Mouse (Mus musculus) kidney, postnatal 25 days (tissue): Measurements from ENCODE around the gene Slc6a8.

Source experiments
- DNase-seq, 2 experiments: peaks; one replicate each; pipeline ENCODE4 v3.0.0; 2021; ENCODE audit warnings: mixed read lengths in 2 of 2

Gene Slc6a8

DNA sequence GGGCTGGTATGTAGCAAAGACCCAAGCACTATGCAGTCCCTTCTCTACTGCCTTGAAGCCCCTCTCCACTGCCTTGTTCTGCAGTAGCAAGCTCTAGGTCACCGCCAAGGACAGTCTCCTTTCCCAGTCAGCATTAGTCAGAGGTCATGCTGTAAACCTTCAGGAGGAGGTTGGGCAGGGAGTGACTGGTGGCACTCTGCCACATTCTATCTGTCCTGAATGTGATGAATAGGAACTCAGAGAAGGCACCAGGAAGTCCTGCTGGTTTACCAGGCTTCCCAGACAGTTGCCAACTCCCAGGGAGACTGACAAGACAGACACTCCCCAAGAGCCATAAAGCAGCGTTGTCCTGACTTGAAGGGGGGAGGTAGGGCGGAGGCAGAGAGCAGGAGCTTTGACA, 12.7 kb downstream of the Slc6a8 start:
- DNase-seq, result peak; percentile 64 to 82

GRCm38 (mm10) chrX:73690917-73691629, 18.1 kb downstream of the Slc6a8 start:
- peak; percentile 63 to 67 for DNase-seq

- DNase-seq, result no peak
These were observed 27.5 kb downstream of the Slc6a8 start for GRCm38 (mm10) chrX:73700472-73700871.

DNA sequence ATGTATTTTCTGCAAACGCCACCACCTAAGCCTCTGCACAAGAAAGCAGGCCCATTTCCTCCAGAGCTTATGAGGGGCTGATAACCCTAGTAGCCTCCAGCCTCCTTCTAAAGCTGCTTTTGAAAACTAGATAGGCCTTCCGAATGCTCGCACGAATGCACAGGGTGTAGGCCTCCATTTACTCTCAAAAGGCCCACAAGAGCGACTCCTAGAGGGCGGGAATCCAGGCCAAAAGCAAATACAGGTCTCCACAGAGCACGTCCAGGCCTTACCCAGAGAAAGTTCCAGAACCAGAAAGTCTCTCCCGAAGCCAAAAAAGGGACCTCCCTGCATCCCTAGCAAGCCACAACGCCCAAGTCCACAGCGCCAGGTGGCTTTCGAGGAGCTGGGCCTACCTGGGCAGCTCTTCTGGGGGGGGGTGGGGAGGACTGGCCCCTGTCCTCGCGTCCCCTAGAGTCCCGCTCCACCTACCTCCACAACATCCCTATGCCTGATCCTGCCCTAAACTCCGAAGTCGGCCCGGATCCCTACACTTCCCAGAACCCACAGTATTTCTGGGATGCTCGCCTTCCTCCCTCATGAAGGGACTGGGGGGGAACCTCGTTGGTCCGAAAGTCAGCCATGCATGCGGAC, 42.6 kb downstream of the Slc6a8 start:
- peak; percentile 48 to 69 for DNase-seq

- peak; percentile 95 to 97 for DNase-seq
These were observed 43.2 kb downstream of the Slc6a8 start, which contains the start of the genes Bcap31 and Abcd1 for GRCm38 (mm10) chrX:73716109-73716661. Gene Bcap31 (minus strand): TSS chrX:73716175. Gene Abcd1 (plus strand): TSS chrX:73716597.

- peak in 1 of 2 experiments; percentile 40 for DNase-seq
These were observed 44.0 kb downstream of the Slc6a8 start for GRCm38 (mm10) chrX:73716709-73717545.

DNA sequence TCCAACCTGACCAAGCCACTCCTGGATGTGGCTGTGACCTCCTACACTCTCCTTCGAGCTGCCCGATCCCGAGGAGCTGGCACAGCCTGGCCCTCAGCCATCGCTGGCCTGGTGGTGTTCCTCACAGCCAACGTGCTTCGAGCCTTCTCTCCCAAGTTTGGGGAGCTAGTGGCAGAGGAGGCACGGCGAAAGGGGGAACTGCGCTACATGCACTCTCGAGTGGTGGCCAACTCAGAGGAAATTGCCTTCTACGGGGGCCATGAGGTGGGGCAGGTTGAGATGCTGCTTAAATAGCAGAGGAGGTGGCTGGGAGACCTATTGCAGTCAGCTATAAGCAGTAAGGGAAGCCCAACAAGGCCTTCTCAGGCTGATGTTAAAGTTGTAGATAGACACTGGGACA, 44.7 kb downstream of the Slc6a8 start:
- DNase-seq, result peak in 1 of 2 experiments; percentile 36

DNA sequence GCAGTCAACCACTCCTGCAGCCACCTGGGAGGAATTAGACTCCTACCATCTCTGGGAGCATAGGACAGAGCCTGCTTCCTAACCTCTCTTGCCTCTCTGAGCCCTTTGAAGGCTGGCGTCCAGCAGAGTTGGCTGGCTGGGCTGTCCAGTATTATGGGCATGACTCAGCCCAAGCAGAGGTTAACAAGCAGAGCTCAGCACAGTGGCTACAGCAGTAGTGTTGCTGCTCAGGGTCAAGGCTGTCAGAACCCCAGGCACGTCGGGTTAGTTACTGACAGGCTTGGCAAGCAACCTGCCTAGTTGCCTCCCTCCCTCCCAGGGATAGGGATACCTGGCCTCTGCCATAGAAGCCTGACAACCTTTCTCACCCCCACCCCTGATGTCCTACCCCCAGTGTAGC, 45.3 kb downstream of the Slc6a8 start:
- peak in 1 of 2 experiments; percentile 39 for DNase-seq

- DNase-seq, result peak; percentile 52 to 63
These were observed 45.9 kb downstream of the Slc6a8 start for GRCm38 (mm10) chrX:73718686-73719362.

- no peak for DNase-seq
These were observed 58.0 kb downstream of the Slc6a8 start for GRCm38 (mm10) chrX:73730908-73731307.
